Mouse (Mus musculus): ENCODE measurements at regions not wholly inside any gene's neighbourhood (a gene's known extent, or its start where the extent isn't known, plus 50 kb on each side); places are given as distances from the start of the nearest gene placed in this dataset.

- Histone ChIP-seq H3K36me3 (replicated peaks; ENCODE audit: low read length) (no peaks in the 10 kb centered on the region), H3K4me1 (no peaks in the 10 kb centered on the region)
- TF ChIP-seq GATA1 (IDR thresholded peaks at IDR 0.05; ENCODE audit: borderline replicate concordance, low read length) = no peak
- no peak for TF ChIP-seq FLI1 (IDR thresholded peaks at IDR 0.05; ENCODE audit: low read length)
Measured at GRCm38 (mm10) chr8:86428998-86429651, 151.4 kb downstream of the Abcc12 start.

GRCm38 (mm10) chr8:86428131-86428530 lies 152.4 kb downstream of the Abcc12 start:
- no peak for TF ChIP-seq GATA1 (IDR thresholded peaks at IDR 0.05; ENCODE audit: borderline replicate concordance, low read length)
- no peak for TF ChIP-seq FLI1 (IDR thresholded peaks at IDR 0.05; ENCODE audit: low read length)
- no peaks in the 10 kb centered on the region for H3K27me3 ChIP-seq (replicated peaks)
- H3K36me3 ChIP-seq (replicated peaks; ENCODE audit: low read length) = no peaks in the 10 kb centered on the region
- H3K4me3 ChIP-seq (replicated peaks) = no peak overlapping the region
- H3K9me3 ChIP-seq = peaks cover 16% of the 10 kb centered on the region
- no peaks in the 10 kb centered on the region for H3K4me1 ChIP-seq

More at GRCm38 (mm10) chr8:86428998-86429651, 151.4 kb downstream of the Abcc12 start:
- H3K4me3 ChIP-seq (replicated peaks) = no peak overlapping the region
- no peaks in the 10 kb centered on the region for H3K27me3 ChIP-seq (replicated peaks)
- peaks cover 16% of the 10 kb centered on the region for H3K9me3 ChIP-seq

GRCm38 (mm10) chr8:86426056-86426455 lies 154.4 kb downstream of the Abcc12 start:
- TF ChIP-seq FLI1 (IDR thresholded peaks at IDR 0.05; ENCODE audit: low read length) (no peak), GATA1 (IDR thresholded peaks at IDR 0.05; ENCODE audit: borderline replicate concordance, low read length) (no peak)
- H3K36me3 ChIP-seq (replicated peaks; ENCODE audit: low read length) = no peaks in the 10 kb centered on the region
- H3K9me3 ChIP-seq = peaks cover 16% of the 10 kb centered on the region
- no peaks in the 10 kb centered on the region for H3K4me1 ChIP-seq
- H3K27me3 ChIP-seq (replicated peaks) = no peaks in the 10 kb centered on the region
- no peak overlapping the region for H3K4me3 ChIP-seq (replicated peaks)

GRCm38 (mm10) chr8:86425382-86425781 lies 155.1 kb downstream of the Abcc12 start:
- no peak for TF ChIP-seq GATA1 (IDR thresholded peaks at IDR 0.05; ENCODE audit: borderline replicate concordance, low read length)
- no peak for TF ChIP-seq FLI1 (IDR thresholded peaks at IDR 0.05; ENCODE audit: low read length)
- Histone ChIP-seq H3K9me3 (peaks cover 16% of the 10 kb centered on the region), H3K4me3 (replicated peaks) (no peak overlapping the region), H3K36me3 (replicated peaks; ENCODE audit: low read length) (no peaks in the 10 kb centered on the region), H3K4me1 (no peaks in the 10 kb centered on the region), H3K27me3 (replicated peaks) (no peaks in the 10 kb centered on the region)

- H3K9me3 ChIP-seq = no peaks in the 10 kb centered on the region
- no peaks in the 10 kb centered on the region for H3K27me3 ChIP-seq (replicated peaks)
- H3K4me3 ChIP-seq (replicated peaks) = no peak overlapping the region
- H3K4me1 ChIP-seq = no peaks in the 10 kb centered on the region
- TF ChIP-seq GATA1 (IDR thresholded peaks at IDR 0.05; ENCODE audit: borderline replicate concordance, low read length) (no peak), FLI1 (IDR thresholded peaks at IDR 0.05; ENCODE audit: low read length) (no peak)
- H3K36me3 ChIP-seq (replicated peaks; ENCODE audit: low read length) = no peaks in the 10 kb centered on the region
Measured at GRCm38 (mm10) chr8:86419059-86419651, 161.3 kb downstream of the Abcc12 start.

- no peaks in the 10 kb centered on the region for H3K9me3 ChIP-seq
- H3K27me3 ChIP-seq (replicated peaks) = no peaks in the 10 kb centered on the region
- no peak overlapping the region for H3K4me3 ChIP-seq (replicated peaks)
- H3K36me3 ChIP-seq (replicated peaks; ENCODE audit: low read length) = no peaks in the 10 kb centered on the region
- H3K4me1 ChIP-seq = no peaks in the 10 kb centered on the region
- TF ChIP-seq FLI1 (IDR thresholded peaks at IDR 0.05; ENCODE audit: low read length) (no peak), GATA1 (IDR thresholded peaks at IDR 0.05; ENCODE audit: borderline replicate concordance, low read length) (no peak)
Measured at GRCm38 (mm10) chr8:86418414-86418981, 162.0 kb downstream of the Abcc12 start.

- H3K4me3 ChIP-seq (replicated peaks) = no peak overlapping the region
- H3K4me1 ChIP-seq = no peaks in the 10 kb centered on the region
- TF ChIP-seq FLI1 (IDR thresholded peaks at IDR 0.05; ENCODE audit: low read length) = no peak
- H3K36me3 ChIP-seq (replicated peaks; ENCODE audit: low read length) = no peaks in the 10 kb centered on the region
- H3K9me3 ChIP-seq = peaks cover 14% of the 10 kb centered on the region; the same call in 1 of the 2 replicates
- H3K27me3 ChIP-seq (replicated peaks) = no peaks in the 10 kb centered on the region
Measured at GRCm38 (mm10) chr8:86415208-86415607, 165.3 kb downstream of the Abcc12 start.

GRCm38 (mm10) chr8:86411232-86411631 lies 169.3 kb downstream of the Abcc12 start:
- Histone ChIP-seq H3K27me3 (replicated peaks) (no peaks in the 10 kb centered on the region), H3K4me1 (no peaks in the 10 kb centered on the region), H3K9me3 (peaks cover 14% of the 10 kb centered on the region; the same call in 1 of the 2 replicates), H3K36me3 (replicated peaks; ENCODE audit: low read length) (no peaks in the 10 kb centered on the region), H3K4me3 (replicated peaks) (no peak overlapping the region)
- TF ChIP-seq GATA1 (IDR thresholded peaks at IDR 0.05; ENCODE audit: borderline replicate concordance, low read length) (no peak), FLI1 (IDR thresholded peaks at IDR 0.05; ENCODE audit: low read length) (no peak)

GRCm38 (mm10) chr8:86406196-86406595 lies 174.3 kb downstream of the Abcc12 start:
- Histone ChIP-seq H3K4me1 (no peaks in the 10 kb centered on the region), H3K4me3 (replicated peaks) (no peak overlapping the region), H3K27me3 (replicated peaks) (no peaks in the 10 kb centered on the region), H3K36me3 (replicated peaks; ENCODE audit: low read length) (no peaks in the 10 kb centered on the region), H3K9me3 (0 out of 2 replicates have a peak, but pooled peaks cover 4% of the 10 kb centered on the region)
- TF ChIP-seq GATA1 (IDR thresholded peaks at IDR 0.05; ENCODE audit: borderline replicate concordance, low read length) (no peak), FLI1 (IDR thresholded peaks at IDR 0.05; ENCODE audit: low read length) (no peak)

GRCm38 (mm10) chr8:86403434-86403833 lies 177.1 kb downstream of the Abcc12 start:
- no peaks in the 10 kb centered on the region for H3K27me3 ChIP-seq (replicated peaks)
- H3K36me3 ChIP-seq (replicated peaks; ENCODE audit: low read length) = no peaks in the 10 kb centered on the region
- H3K9me3 ChIP-seq = no peaks in the 10 kb centered on the region
- TF ChIP-seq GATA1 (IDR thresholded peaks at IDR 0.05; ENCODE audit: borderline replicate concordance, low read length) (no peak), FLI1 (IDR thresholded peaks at IDR 0.05; ENCODE audit: low read length) (no peak)
- H3K4me3 ChIP-seq (replicated peaks) = no peak overlapping the region
- no peaks in the 10 kb centered on the region for H3K4me1 ChIP-seq
